Mouse (Mus musculus) MEL (cell line): ENCODE measurements around the gene Mesd. TPM values are rescaled to one million over a fixed set of nuclear protein-coding genes. Genes with fewer than 3 reads are reported as not detected.

Experiments
- DNase-seq: peaks from one replicate; pipeline ENCODE4 v3.0.0; 2011; ENCODE audit warnings: low read depth, low spot score
- H3K27ac ChIP-seq: 2 replicates; pipeline ENCODE4 v1.5.1; 2012; ENCODE audit warnings: low read depth, mild to moderate bottlenecking, control low read depth, low read length, moderate library complexity; ENCODE audit not compliant: control insufficient read depth
- H3K27me3 ChIP-seq, 2 experiments: fragments of 150-350 bp in 1 of 2; sonication (generic) in 1 of 2; 2 replicates each; pipeline ENCODE4 v1.6.1; 2012; ENCODE audit warnings: low read length in 2 of 2, mild to moderate bottlenecking in 2 of 2, improper control_type of control experiment in 1 of 2, moderate library complexity in 1 of 2; ENCODE audit not compliant: insufficient read depth in 2 of 2, control insufficient read depth in 1 of 2
- H3K36me3 ChIP-seq, 2 experiments: 2 replicates each; pipeline ENCODE4 v1.6.1; 2012 to 2014; ENCODE audit warnings: low read length in 2 of 2, improper control_type of control experiment in 1 of 2, inconsistent platforms in 1 of 2, mild to moderate bottlenecking in 1 of 2; ENCODE audit not compliant: insufficient read depth in 2 of 2, control insufficient read depth in 1 of 2
- H3K4me1 ChIP-seq, 2 experiments: fragments of 150-350 bp in 1 of 2; sonication (generic) in 1 of 2; 2 replicates each; pipeline ENCODE4 v1.6.1; 2012; ENCODE audit warnings: low read length in 2 of 2, improper control_type of control experiment in 1 of 2, mild to moderate bottlenecking in 1 of 2; ENCODE audit not compliant: insufficient read depth in 2 of 2, control insufficient read depth in 1 of 2
- H3K4me3 ChIP-seq, 2 experiments: fragments of 150-350 bp in 1 of 2; sonication (generic) in 1 of 2; 2 replicates each; pipeline ENCODE4 v1.5.1; 2012; ENCODE audit warnings: low read depth in 2 of 2, low read length in 2 of 2, mild to moderate bottlenecking in 2 of 2, moderate library complexity in 2 of 2, control low read depth in 1 of 2, improper control_type of control experiment in 1 of 2; ENCODE audit not compliant: control insufficient read depth in 1 of 2, insufficient read depth in 1 of 2
- H3K79me2 ChIP-seq: 2 replicates; pipeline ENCODE4 v1.6.1; 2012; ENCODE audit warnings: mild to moderate bottlenecking, low read length, moderate library complexity; ENCODE audit not compliant: control insufficient read depth, poor library complexity, insufficient read depth
- H3K9ac ChIP-seq: 2 replicates; pipeline ENCODE4 v1.6.1; 2012; ENCODE audit warnings: low read depth, mild to moderate bottlenecking, control low read depth, low read length, moderate library complexity; ENCODE audit not compliant: control insufficient read depth, poor library complexity, severe bottlenecking
- H3K9me3 ChIP-seq: fragments of 150-350 bp; sonication (generic); replicated peaks from 2 replicates; pipeline ENCODE4 v1.6.1; 2012; ENCODE audit warnings: mild to moderate bottlenecking, low read length, improper control_type of control experiment, moderate library complexity; ENCODE audit not compliant: insufficient read depth
- BHLHE40 ChIP-seq: IDR thresholded peaks from 2 replicates; pipeline ENCODE4 v1.6.1; 2012; ENCODE audit warnings: low read depth, mild to moderate bottlenecking, inconsistent platforms, low read length, improper control_type of control experiment, borderline replicate concordance
- CHD1 ChIP-seq: IDR thresholded peaks from 2 replicates; pipeline ENCODE4 v1.6.1; 2012; ENCODE audit warnings: low read depth, mild to moderate bottlenecking, inconsistent platforms, low read length, improper control_type of control experiment
- CHD2 ChIP-seq: IDR thresholded peaks from 2 replicates; pipeline ENCODE4 v1.6.1; 2011; ENCODE audit warnings: low read length, improper control_type of control experiment
- CTCF ChIP-seq, 3 experiments: IDR thresholded peaks in 2 of 3; conservative IDR thresholded peaks in 1 of 3; 2 replicates each; pipeline ENCODE4 v1.5.1; 2011 to 2012; ENCODE audit warnings: low read length in 3 of 3, low read depth in 2 of 3, mild to moderate bottlenecking in 2 of 3, improper control_type of control experiment in 1 of 3, inconsistent platforms in 1 of 3, mixed read lengths in 1 of 3, moderate library complexity in 1 of 3; ENCODE audit not compliant: control insufficient read depth in 1 of 3, insufficient read depth in 1 of 3, poor library complexity in 1 of 3, severe bottlenecking in 1 of 3
- EP300 ChIP-seq, 2 experiments: IDR thresholded peaks; 2 replicates each; pipeline ENCODE4 v1.6.1; 2011; ENCODE audit warnings: improper control_type of control experiment in 2 of 2, low read length in 2 of 2, low read depth in 1 of 2, mild to moderate bottlenecking in 1 of 2
- GABPA ChIP-seq: IDR thresholded peaks from 2 replicates; pipeline ENCODE4 v1.6.1; 2012; ENCODE audit warnings: low read depth, mild to moderate bottlenecking, inconsistent platforms, low read length, improper control_type of control experiment, moderate library complexity
- HCFC1 ChIP-seq: IDR thresholded peaks from 2 replicates; pipeline ENCODE4 v1.6.1; 2012; ENCODE audit warnings: low read depth, mild to moderate bottlenecking, inconsistent platforms, low read length, improper control_type of control experiment, moderate library complexity
- JUND ChIP-seq: IDR thresholded peaks from 2 replicates; pipeline ENCODE4 v1.6.1; 2011; ENCODE audit warnings: low read depth, mild to moderate bottlenecking, improper control_type of control experiment, low read length
- MAFK ChIP-seq: IDR thresholded peaks from 2 replicates; pipeline ENCODE4 v1.6.1; 2011; ENCODE audit warnings: low read depth, mild to moderate bottlenecking, low read length, improper control_type of control experiment, borderline replicate concordance
- MAZ ChIP-seq: IDR thresholded peaks from 2 replicates; pipeline ENCODE4 v1.6.1; 2012; ENCODE audit warnings: low read depth, mild to moderate bottlenecking, inconsistent platforms, low read length, improper control_type of control experiment
- MEF2A ChIP-seq: IDR thresholded peaks from 2 replicates; pipeline ENCODE4 v1.6.1; 2014; ENCODE audit warnings: low read depth, mild to moderate bottlenecking, inconsistent platforms, low read length, improper control_type of control experiment; ENCODE audit not compliant: poor library complexity, insufficient replicate concordance, severe bottlenecking; ENCODE audit errors: extremely low read depth
- POLR2AphosphoS2 ChIP-seq: IDR thresholded peaks from 2 replicates; pipeline ENCODE4 v1.6.1; 2011; ENCODE audit warnings: low read length, improper control_type of control experiment
- POLR2AphosphoS5 ChIP-seq: IDR thresholded peaks from 2 replicates; pipeline ENCODE4 v1.6.1; 2012; ENCODE audit warnings: low read depth, borderline replicate concordance, mild to moderate bottlenecking, inconsistent platforms, low read length, moderate library complexity, mixed read lengths
- RAD21 ChIP-seq: IDR thresholded peaks from 2 replicates; pipeline ENCODE4 v1.6.1; 2011; ENCODE audit warnings: mild to moderate bottlenecking, low read depth, low read length, improper control_type of control experiment
- RCOR1 ChIP-seq: IDR thresholded peaks from 2 replicates; pipeline ENCODE4 v1.6.1; 2012; ENCODE audit warnings: low read depth, mild to moderate bottlenecking, inconsistent platforms, low read length, improper control_type of control experiment
- TAL1 ChIP-seq: IDR thresholded peaks from 2 replicates; pipeline ENCODE4 v1.6.1; 2012; ENCODE audit warnings: mild to moderate bottlenecking, inconsistent platforms, low read length, moderate library complexity, mixed read lengths
- TCF12 ChIP-seq: IDR thresholded peaks from 2 replicates; pipeline ENCODE4 v1.6.1; 2014; ENCODE audit warnings: low read depth, mild to moderate bottlenecking, inconsistent platforms, low read length, improper control_type of control experiment, moderate library complexity
- UBTF ChIP-seq: IDR thresholded peaks from 2 replicates; pipeline ENCODE4 v1.6.1; 2012; ENCODE audit warnings: low read depth, mild to moderate bottlenecking, inconsistent platforms, low read length, improper control_type of control experiment, moderate library complexity, borderline replicate concordance; ENCODE audit not compliant: insufficient read depth
- USF2 ChIP-seq, 2 experiments: IDR thresholded peaks; 2 replicates each; pipeline ENCODE4 v1.6.1; 2011 to 2012; ENCODE audit warnings: improper control_type of control experiment in 2 of 2, low read length in 2 of 2, borderline replicate concordance in 1 of 2, inconsistent platforms in 1 of 2, low read depth in 1 of 2, mild to moderate bottlenecking in 1 of 2; ENCODE audit not compliant: insufficient read depth in 1 of 2
- ZC3H11A ChIP-seq: IDR thresholded peaks from 2 replicates; pipeline ENCODE4 v1.6.1; 2012; ENCODE audit warnings: low read depth, mild to moderate bottlenecking, inconsistent platforms, low read length, improper control_type of control experiment
- polyA plus RNA-seq, 2 experiments: library from polyadenylated mRNA; stranded (reverse) in 1 of 2; unstranded in 1 of 2; fragments of >175 nt in 1 of 2; fragments of >200 nt in 1 of 2; gene quantifications; 2 replicates each; pipeline versions ENCODE4 v1.2.1 to v1.2.4; 2012; ENCODE audit warnings: low replicate concordance in 2 of 2, low read depth in 1 of 2; ENCODE audit not compliant: insufficient read length in 2 of 2, insufficient read depth in 1 of 2, missing spikeins in 1 of 2
- total RNA-seq: library from RNA; depleted of rRNA; stranded (reverse); fragments of 300-350 nt; gene quantifications from 2 replicates; pipeline ENCODE4 v1.2.3, GENCODE M21; 2012

Mesd gene
- total and polyA plus RNA-seq, 3 experiments = 64.5 to 135 (median 83.3) TPM

DNA sequence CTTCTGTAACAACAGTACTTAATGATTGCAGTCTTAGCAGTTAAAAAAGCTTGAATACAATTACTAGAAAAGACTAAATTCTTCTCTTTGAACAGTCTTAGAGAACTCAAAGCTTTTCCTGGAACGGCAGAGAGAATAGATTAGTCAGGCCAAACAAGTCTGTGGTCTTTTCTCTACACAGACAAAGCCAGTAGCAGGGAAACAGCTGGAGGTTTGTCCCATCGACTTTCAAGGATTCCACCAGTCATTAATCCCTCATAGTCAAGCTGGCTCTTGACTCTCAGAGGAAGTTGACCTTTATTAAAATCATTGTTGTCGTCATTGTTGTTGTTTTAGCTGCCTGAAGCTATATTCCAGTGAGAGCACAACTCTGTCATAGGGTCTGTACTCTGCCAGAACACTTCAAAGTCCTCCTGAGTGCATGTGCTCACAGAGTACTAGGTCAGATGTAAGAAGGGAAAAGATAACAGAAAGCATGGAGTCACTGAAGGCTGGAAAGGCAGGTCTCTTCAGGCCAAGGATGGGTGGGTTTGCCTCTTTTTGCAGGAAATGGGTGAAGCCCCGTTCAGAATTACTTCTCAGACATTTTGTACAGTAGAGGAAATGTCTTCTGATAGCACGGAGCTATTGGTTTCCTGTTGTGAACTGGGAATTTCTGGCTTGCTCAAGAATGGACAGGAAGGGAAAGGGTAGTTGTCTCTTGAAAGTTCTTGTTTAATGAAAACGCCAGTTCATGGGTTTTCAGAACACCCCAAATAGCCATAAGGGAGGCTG lies 41.6 kb upstream of the Mesd start:
- no peak for DNase-seq
- Histone ChIP-seq H3K4me3 (no peak overlapping the region), H3K9me3 (no peaks in the 10 kb centered on the region)
- no peak for TF ChIP-seq TAL1
- no peak for TF ChIP-seq EP300 (IDR thresholded peaks at IDR 0.05; ENCODE audit: low read depth in 1 of 2, low read length in 2 of 2)
- TF ChIP-seq TCF12 = no peak
- TF ChIP-seq HCFC1 = no peak
- no peak for TF ChIP-seq CHD2
- TF ChIP-seq BHLHE40 = no peak
- TF ChIP-seq, all 39 proteins: peak for 0
- Histone ChIP-seq H3K36me3 (peaks cover 0 to 19% of the 10 kb centered on the region in 2 experiments; a peak in 2 of 4 replicates), H3K27me3 (peaks cover 0 to 3% of the 10 kb centered on the region in 2 experiments; a peak in 1 of 4 replicates), H3K27ac (no peak overlapping the region), H3K9ac (no peak overlapping the region), H3K79me2 (no peaks in the 10 kb centered on the region), H3K4me1 (peaks cover 15 to 22% of the 10 kb centered on the region in 2 experiments)

DNA sequence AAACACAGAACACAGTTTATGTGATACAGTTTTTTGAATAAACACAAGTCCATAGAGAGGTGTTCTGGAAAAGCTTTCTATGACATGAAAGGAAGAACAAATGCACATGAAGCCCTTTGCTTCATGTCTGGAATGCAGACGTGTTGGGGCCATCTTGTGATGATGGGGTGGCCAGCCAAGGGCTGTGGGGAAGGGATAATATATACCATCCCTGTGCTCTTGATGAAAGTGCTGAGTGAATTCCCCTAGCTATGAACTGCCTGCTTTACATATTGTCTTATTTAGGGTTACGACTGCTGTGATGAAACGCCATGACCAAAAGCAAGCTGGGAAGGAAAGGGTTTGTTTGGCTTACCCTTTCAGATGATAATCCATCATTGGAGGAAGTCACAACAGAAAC lies 39.5 kb upstream of the Mesd start:
- Histone ChIP-seq H3K9ac (no peak overlapping the region), H3K4me1 (peaks cover 2 to 9% of the 10 kb centered on the region in 2 experiments; a peak in 3 of 4 replicates), H3K27ac (no peak overlapping the region), H3K36me3 (peaks cover 0 to 3% of the 10 kb centered on the region in 2 experiments; a peak in 1 of 4 replicates), H3K79me2 (no peaks in the 10 kb centered on the region), H3K27me3 (peaks cover 0 to 3% of the 10 kb centered on the region in 2 experiments; a peak in 2 of 4 replicates), H3K9me3 (no peaks in the 10 kb centered on the region), H3K4me3 (no peak overlapping the region)
- no peak for DNase-seq
- TF ChIP-seq ZC3H11A = no peak
- no peak for TF ChIP-seq JUND
- TF ChIP-seq CHD1 = no peak
- TF ChIP-seq UBTF = no peak

DNA sequence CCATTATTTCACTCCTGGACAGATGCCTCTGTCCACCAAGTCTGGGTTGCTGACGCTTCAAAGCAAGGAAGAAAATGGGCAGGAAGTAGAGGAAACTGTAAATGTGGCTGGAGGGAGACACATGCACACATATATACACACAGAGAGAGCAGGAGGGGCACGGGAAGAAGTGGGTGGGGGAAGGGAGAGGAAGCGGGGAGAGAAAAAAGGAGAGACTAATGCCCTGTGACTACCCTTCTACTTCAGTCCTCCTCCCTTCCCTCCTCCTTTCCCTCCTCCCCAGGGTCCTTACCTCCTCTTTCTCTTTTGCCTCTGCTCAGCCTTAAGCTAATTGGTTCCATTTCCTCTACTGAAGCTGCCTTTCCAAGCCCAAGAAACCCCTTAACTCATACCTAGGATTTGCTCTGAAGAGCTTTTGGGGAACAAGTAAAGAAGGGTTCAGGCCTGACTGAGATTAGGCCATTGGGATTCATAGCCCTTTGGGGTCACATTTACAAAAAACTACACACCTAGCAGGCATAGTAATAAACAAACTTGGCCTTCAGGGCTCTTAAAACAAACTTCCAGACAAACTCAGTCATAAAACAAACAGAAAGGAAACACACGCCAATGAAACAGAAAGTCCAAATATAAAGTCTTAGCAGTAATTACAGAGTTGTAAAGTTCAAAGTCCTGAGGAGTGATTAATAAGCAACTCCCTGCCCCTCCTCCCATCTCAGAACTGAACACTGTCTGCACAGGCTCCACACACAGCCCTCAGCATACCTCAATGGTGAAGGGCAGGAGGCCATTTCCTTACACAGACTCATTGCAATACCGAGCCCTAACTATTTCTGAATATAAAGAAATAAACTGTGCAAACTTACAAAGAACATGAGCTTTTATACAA lies 36.8 kb upstream of the Mesd start:
- Histone ChIP-seq H3K36me3 (peaks cover 0 to 4% of the 10 kb centered on the region in 2 experiments; a peak in 2 of 4 replicates), H3K4me3 (no peak overlapping the region), H3K9me3 (no peaks in the 10 kb centered on the region), H3K79me2 (no peaks in the 10 kb centered on the region), H3K9ac (no peak overlapping the region), H3K4me1 (no peaks in the 10 kb centered on the region; a peak in 1 of 4 replicates), H3K27ac (no peak overlapping the region), H3K27me3 (peaks cover 0 to 3% of the 10 kb centered on the region in 2 experiments; a peak in 2 of 4 replicates)
- no peak for DNase-seq
- TF ChIP-seq CTCF (IDR thresholded peaks at IDR 0.05 in 2 of 3, conservative IDR thresholded peaks at IDR 0.05 in 1 of 3; ENCODE audit: control insufficient read depth in 1 of 3, insufficient read depth in 1 of 3, low read depth in 2 of 3, low read length in 3 of 3, poor library complexity in 1 of 3, severe bottlenecking in 1 of 3) = no peak
- no peak for TF ChIP-seq RAD21
- no peak for TF ChIP-seq MEF2A
- no peak for TF ChIP-seq POLR2AphosphoS5
- TF ChIP-seq GABPA = no peak
- no peak for TF ChIP-seq EP300 (IDR thresholded peaks at IDR 0.05; ENCODE audit: low read depth in 1 of 2, low read length in 2 of 2)
- TF ChIP-seq RCOR1 = no peak
- TF ChIP-seq POLR2AphosphoS2 = no peak
- no peak for TF ChIP-seq MAFK
- TF ChIP-seq BHLHE40 = no peak
- TF ChIP-seq USF2 (IDR thresholded peaks at IDR 0.05; ENCODE audit: borderline replicate concordance in 1 of 2, insufficient read depth in 1 of 2, low read depth in 1 of 2, low read length in 2 of 2) = no peak
- TF ChIP-seq ZC3H11A = no peak
- no peak for TF ChIP-seq TAL1
- TF ChIP-seq TCF12 = no peak
- no peak for TF ChIP-seq MAZ
